Mouse (Mus musculus): ENCODE results near the gene Lsamp. TPM values are rescaled to one million over a fixed set of nuclear protein-coding genes. Genes with fewer than 3 reads are reported as not detected.

Lsamp gene
- total RNA-seq, 2 experiments from 2014 or later, result 375 to 426 TPM

DNA sequence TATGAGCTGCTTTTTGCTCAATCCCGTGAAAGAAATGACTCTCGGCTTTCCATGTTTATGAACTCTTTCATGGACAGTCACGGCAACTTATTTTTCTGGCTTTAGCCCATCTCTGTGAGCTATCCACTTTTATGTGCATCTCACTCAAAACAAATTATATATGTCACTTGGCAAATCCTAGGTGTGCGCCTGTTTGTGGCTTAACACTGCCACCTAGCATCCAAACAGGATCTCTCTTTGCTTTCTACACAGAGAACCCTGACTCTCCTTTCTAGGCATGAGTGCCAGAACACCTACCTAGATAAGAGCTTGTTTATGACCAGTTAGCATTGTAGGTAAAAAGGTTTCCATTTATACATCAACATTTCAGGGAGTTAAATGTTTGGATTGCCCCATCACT lies 1146.9 kb downstream of the Lsamp start:
- DNase-seq (ENCODE audit: low spot score in 2 of 2), result peak in 1 of 2 experiments; percentile 48

DNA sequence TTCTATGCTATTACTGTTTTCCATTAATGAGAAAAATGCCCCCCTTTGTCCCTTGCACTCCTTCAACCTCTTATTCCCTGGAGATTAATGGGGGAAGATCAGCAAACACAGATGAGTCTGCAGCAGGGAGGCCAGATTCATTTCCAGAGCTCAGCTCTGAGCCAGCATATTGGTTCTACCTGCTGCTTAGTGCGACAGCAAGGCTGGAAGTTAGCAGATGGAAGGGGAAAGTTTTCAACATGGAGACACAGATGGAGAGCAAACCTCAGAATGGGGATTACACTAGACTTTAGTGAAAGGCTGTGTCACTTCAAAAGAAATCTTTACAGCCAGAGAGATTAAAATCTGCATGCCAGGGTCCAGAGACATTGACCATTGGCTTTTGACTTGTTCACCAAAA lies 1188.7 kb downstream of the Lsamp start:
- DNase-seq (ENCODE audit: low spot score in 2 of 2), result peak; percentile 47 to 72

DNA sequence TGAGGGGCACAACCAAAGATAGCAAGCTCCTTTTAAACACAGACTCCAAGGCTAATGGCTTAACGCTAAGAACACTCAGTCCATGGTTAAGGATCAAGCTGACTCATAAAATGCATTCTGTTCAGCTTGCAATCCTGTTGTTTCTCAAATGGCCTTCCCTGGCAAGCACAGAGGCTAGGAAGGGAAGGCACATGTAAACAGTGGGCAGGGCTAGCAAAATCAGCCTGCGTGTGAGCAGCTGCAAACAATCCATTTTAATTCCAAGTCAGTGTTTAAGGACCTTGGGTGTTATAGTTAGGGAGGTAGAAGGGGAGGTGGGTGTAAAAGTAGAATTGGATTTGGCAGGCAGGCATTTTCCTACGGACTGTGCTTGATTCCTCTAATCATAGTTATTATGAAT lies 1195.4 kb downstream of the Lsamp start:
- peak; percentile 30 to 45 for DNase-seq (ENCODE audit: low spot score in 2 of 2)

DNA sequence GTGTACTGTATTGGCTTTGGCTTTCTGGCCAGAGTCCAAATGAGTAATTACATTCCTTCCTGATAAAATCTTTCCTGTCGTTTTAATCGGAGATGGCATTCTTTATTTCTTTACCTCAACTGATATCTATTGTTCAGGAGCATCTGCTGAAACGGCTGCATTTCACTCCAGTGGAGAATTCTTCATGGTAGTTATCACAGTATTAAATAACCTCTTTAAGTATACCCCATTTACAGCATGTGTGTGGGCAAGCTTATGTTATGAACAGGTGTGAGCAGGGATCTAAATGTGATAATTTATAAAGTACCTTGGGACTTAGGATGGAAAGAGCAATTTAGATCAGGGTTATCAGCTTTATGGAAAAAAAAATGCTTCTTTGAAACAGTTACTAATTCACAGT lies 1196.7 kb downstream of the Lsamp start:
- DNase-seq (ENCODE audit: low spot score in 2 of 2), result no peak

DNA sequence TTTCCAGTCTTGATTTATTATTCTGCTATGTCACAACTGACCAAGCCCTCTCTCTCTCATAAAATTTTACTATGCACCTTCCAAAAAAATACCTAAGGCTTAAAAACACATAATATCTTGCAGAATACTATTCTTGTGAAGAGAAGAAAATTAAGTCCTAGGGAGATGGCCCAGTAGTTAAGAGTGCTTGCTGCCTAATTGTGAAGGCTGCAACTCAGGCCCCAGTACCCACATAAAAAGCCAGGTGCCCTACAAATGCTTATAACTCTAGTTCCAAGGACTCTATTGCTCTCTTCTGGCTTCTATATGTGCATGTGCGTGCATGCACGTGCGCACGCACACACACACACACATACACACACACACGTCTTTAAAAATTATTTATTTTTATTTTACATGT lies 1225.9 kb downstream of the Lsamp start:
- DNase-seq (ENCODE audit: low spot score in 2 of 2), result no peak

DNA sequence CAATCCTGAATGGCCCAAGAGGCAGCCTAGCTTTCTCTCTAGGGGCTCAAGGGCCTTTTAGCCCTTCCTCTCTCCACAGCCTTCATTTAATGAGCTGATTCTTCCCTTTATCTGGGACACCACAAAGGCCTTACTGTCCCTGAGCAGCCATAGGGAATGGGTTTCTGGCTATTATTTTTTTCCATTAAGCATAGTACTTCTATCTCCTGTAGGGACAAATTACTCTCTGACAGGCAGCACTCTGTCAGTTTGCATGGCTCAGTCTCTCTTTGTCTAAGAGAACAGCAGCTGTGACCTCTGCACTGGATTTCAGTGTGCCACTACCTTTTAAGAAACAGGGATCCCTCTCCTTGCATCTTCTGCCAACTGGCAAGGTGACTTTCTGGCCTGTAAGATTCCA lies 1251.7 kb downstream of the Lsamp start:
- DNase-seq (ENCODE audit: low spot score in 2 of 2), result no peak

DNA sequence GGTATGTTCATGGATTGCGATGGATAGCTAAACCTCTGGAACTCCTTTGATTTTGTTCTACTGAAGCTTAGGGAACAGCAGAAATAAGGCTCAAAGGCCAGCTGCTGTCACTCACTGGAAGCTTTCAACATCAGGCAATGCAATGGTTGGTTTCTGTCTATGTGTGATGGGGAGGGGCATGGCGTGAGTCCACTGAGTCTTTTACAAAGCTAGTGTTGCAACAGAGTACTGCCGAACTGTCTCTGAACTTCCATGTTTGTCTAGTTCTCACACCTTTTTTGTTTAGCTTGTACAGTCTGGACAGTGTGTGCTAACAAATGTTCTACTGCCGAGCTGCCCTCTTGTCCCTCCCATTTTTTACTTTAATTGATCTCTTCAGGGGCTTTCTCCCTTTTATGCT lies 1258.7 kb downstream of the Lsamp start:
- no peak for DNase-seq (ENCODE audit: low spot score in 2 of 2)

DNA sequence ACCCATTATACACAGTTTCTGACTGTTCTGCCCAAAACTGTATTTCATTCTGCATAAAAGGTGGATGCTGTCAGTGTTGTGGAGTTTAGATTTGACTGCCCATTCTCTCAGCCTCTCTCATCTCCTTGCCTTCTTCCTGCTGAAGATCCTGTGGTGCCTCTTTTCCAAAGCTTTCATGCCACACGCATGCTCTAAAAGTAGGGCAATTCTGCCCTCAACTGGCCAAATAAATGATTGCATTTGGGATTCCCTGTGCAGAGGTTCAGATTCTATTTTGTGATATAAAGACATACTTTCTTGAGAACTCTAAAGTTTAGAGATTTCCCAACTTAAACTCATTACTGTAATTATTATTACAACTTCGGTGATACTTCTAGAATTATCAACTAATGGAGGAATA lies 1260.5 kb downstream of the Lsamp start:
- peak; percentile 48 to 89 for DNase-seq (ENCODE audit: low spot score in 2 of 2)

DNA sequence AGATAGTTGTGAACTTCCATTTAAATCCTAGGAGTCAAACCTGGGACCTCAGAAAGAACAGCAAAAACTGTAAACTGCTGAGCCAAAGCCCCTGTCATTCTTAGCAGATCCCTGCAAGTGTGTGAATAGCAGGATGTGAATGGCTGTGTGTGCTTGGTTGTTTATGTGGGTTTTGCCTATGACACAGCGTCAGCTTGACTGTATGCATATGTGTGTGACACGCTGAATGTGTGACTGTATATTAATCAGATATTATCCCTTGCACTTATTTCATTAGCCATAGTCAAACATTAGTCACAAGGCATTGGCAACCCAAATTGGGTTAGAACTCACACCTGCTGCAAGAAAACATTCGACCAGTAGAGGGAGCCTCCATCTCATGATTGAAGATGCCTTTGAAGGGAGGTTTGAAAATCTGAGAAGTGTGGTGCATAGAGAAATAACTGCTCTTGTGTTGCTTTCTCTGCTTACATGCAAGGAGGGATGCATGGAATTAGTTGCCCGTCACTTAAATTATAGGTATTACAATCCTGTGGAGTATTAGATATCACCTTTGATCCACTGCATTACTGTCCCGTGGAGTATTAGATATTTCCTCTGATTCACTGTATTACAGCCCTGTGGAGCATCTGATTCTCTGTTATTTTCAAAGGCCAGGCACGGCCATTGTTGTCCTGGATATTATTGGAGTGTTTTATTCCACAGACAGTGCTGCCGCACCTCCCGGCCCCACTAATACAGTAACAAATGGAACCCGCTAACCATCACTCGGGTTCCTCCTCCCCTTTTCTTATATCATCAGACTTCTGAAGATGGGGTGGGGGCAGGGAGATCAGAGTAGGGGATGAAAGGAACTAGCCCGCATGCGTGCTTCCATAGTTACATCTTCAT lies 1274.2 kb downstream of the Lsamp start:
- DNase-seq (ENCODE audit: low spot score in 2 of 2), result peak; percentile 72 to 90

DNA sequence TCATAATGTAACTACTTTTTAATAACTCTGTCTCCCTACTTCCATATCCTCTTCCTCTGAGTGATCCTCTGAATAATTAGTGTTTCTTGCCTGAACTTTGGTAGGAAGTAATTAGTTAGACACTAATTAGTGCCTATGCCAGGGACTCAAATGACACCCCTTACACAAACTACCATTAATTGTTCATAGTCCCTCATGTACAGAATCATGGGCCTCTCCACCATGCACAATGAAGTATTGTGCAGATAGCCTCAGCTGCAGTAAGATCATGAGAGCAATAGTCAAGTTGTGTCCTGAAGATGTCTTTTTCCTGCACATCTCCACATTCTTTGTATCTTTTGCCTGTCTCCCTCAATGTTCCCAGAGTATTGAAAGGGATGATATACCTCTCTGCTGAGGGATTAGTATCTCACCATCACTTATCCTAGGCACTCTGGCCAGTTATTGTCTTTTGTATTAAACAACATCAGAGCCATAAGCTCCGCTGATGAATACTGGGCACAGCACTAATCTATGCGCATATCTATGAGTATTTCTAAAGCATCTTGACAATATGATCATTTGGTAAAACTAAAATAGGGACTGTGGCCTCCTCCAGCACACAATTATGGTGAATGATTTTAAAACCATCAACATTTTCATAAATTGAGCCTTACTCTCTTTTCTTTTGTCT lies 1292.0 kb downstream of the Lsamp start:
- DNase-seq (ENCODE audit: low spot score in 2 of 2), result no peak

DNA sequence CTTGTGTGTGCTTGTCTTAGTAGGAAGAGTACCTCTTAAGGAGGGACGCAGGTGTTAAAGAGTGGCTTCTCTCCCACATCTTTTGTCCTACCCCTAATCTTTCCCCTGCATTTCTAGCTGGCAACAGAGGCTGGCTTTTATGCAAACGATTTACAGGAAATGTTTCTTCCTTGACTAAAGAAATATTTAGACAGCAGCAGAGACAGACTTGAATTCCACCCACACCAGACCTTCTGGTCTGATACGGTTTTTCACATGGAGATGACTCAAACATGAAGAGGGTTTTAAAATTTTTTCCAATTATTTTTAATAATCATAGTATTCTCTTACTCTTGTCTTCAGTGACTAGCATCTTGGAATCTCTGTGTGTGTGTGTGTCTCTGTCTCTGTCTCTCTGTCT lies 1333.8 kb downstream of the Lsamp start:
- DNase-seq (ENCODE audit: low spot score in 2 of 2), result peak; percentile 32 to 72

DNA sequence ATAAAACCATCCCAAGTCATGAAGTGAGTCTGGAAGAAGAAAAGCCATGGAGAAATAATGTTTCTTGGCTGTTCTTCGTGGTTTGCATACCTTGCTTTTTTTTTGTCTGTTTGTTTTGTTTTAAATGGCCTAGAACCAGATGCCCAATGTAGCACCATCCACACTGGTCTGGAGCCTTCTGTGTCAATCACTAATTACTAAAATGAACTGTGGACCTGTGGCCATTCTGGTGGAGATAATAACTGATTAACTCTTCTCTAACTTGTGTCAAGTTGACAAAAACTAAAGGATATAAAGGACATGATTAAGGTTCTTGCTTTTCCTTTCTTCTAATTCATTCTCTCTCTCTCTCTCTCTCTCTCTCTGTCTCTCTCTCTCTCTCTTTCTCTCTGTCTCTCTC lies 1359.3 kb downstream of the Lsamp start:
- DNase-seq (ENCODE audit: low spot score in 2 of 2), result no peak

DNA sequence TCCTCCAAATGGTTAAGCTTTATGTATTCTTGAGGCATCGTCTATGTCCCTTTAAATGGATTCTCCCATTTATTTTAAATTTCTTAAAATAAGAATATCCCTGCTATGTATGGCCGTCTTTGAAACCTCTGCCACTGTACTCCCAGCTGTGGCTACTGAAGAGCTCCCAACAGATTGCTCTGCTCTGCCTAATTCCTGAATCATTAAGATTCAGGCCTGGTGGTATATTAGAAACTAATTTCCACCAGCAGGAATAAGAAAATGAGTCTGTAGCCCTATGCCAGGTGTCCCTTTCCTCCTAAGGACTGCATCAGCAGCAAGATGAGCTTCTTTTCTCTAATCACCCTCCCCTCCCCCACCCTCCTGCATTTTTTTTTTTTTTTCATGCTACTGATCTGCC lies 1381.0 kb downstream of the Lsamp start:
- DNase-seq (ENCODE audit: low spot score in 2 of 2), result no peak

DNA sequence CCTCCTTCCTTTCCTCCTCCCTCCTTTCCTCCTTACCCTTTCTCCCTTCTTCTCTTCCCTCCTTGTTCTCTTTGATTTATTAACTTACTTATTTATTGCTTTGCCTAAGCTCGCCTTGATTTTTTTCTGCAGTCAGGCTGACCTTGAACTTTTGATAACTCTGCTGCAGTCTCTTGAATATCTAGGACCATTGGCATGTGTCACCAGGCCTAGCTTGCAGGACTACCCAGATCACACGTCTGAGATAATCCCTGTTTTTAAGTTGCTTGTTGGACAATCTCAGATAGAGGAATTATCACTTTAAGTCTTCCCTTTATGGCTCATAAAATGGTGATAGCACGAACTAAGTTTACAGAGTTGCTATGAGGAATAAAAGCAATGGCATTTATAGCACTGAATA lies 1399.5 kb downstream of the Lsamp start:
- DNase-seq (ENCODE audit: low spot score in 2 of 2), result no peak

DNA sequence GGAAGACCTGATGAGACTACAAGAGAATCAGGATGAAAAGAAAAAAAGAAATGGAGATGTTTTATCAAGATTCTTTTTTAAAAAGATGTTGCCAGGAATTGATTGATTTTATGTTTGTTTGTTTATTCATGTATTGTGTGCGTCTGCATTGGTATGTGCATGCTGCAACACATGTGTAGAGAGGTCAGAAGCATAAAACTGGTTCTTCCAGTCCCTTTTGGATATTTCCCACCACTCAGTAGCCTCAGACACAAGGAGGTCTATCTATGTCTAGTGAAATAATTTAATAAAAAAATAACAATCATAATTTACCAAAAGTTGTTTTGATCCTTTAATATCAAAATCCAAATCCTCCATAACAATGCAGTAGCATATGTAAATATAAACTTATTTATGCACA lies 1400.1 kb downstream of the Lsamp start:
- no peak for DNase-seq (ENCODE audit: low spot score in 2 of 2)

DNA sequence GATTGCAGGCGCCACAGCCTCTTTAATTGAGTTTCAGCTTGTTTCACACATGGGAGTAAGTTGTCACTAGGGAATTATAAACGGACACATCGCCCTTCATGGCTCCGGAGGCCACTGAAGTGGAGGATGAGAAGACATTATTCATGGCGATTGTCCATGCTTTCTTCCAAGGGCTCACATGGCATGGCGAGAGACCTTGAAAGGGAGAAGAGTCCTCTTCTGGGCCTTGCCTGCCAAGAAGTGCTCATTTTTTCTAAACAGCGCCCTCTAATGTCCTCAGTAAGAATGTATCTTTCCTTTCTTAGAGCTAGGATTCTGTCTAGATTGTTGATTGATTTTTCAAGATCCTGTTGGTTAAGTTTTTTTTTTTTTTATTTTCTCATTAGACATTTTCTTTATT lies 1424.7 kb downstream of the Lsamp start:
- no peak for DNase-seq (ENCODE audit: low spot score in 2 of 2)

DNA sequence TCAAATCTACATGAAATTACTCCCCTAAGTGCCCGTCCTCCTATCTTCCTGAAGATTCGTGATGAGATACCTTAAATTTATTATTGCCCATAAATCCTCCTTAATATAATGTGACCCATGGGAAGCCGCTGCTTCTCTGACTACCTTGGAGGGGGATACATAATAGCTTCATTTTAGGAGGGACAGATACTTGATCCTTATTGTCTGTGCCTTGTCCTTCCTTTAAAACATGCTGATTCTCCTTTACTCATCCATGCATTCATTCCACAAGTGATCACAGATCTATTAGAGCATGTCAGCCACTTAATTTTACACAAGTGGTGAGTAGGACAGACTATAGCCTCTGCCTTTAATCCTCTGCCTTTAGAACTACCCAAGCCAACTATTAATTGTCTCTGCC lies 1426.5 kb downstream of the Lsamp start:
- no peak for DNase-seq (ENCODE audit: low spot score in 2 of 2)

DNA sequence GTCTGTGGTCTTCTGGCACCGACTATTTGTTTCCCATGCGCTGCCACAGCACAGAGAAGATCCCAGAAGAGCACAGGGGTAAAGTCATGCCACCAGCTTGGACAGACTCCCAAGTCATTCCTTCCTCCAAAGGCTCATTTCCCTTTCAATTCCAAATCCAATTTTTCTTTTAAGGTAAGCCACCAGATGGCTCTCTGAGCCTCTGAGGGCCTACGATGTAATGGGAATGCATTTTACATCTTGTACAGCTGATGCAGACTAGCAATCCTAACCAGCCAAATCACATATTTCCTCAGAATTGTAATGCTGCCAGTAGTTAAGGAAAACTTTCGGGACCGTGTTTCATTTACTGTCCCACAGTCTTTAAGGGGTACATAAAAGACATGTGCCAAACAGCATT lies 1433.2 kb downstream of the Lsamp start:
- DNase-seq (ENCODE audit: low spot score in 2 of 2), result peak in 1 of 2 experiments; percentile 36

DNA sequence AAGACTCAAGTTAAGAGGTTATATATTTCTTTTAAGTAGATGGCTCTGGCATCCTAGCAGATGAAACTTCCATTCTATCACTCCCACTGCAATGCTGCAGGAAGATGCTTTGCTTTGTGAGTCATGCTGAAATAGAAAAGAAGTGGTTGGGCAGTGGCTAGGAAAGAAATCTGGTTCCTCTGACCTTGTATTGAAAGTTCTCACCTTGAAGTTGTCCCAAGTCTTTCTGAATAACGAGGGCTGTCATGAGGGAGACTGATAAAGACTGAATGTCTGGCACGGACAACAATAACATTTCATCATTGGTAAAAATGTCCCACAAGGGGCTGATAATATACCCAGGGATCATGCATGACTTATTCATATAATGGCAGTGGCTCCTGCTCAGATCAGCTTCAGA lies 1483.2 kb downstream of the Lsamp start:
- no peak for DNase-seq (ENCODE audit: low spot score in 2 of 2)

DNA sequence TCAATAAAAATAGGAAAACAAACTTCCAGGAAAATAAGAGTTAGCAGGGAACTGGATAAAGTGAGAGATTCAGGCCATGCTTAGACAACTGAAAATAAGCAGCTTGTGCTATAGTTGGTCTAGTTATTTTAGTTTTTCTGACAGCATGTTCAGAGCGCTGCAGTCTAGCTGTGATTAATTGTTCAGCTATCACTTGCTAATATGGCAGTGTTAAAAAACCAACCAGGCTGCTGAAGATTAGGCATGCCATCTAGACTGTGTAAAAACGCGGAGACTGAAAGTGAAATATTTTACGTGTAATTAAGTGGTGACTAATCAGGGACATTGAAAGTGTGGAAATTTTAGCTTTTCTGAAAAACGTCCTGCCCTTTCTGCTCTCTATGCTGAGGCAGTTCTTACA lies 1494.5 kb downstream of the Lsamp start:
- DNase-seq (ENCODE audit: low spot score in 2 of 2), result peak in 1 of 2 experiments; percentile 54

DNA sequence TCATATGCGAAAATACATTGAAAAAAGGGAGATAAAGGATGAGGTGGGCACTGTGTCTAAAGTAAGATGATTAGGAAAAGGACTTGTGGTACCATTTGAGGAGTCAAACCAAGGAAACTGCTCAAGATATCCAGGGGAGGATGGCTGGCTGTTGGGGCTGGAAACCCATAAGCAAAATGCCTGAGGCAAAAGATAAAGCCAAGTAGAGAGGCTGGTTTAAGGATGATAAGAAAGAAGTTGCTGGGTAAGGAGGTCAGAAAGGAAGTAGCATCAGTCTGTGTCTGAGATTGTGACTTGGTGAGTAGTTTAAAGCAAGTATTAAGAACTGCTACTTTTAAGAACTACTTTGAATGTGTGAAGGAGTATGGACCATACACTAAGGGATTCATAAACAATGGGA lies 1497.7 kb downstream of the Lsamp start:
- DNase-seq (ENCODE audit: low spot score in 2 of 2), result no peak

DNA sequence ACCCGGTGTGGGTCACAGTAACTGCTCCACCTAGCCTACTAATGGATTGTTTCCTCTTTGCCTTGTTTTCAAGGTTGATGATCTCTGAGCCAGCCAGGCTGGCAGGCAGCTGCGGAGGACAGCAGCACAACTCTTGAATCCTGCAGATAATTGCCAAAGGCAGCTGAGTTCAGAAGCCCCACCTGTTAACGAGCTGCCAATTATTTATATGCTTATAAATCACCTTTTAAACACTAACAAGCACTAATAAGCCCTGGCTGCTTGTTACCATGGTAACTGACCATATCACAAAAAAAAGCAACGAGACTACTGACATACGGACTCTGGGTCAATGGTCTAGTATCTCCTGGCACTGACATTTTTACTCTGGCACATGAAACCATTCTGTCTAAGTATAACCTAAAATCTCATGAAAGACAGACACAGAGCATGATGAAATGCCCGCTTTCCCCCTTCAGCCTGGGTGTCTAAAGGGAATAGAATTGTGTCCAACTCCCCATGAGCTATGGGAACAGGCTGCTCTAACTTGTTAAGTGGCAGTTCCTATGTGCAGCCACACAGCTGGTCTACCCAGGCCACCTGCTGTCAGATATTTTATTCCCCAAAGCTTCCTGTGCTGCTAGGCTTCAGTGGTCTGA lies 1526.9 kb downstream of the Lsamp start:
- DNase-seq (ENCODE audit: low spot score in 2 of 2), result peak in 1 of 2 experiments; percentile 15

Data from layer of hippocampus, adult 18-20 months (tissue).